Mouse (Mus musculus) inflammation-experienced regulatory T-cells, adult 16 weeks (primary cell): ENCODE measurements around the gene Hspd1. TPM values are rescaled to one million over a fixed set of nuclear protein-coding genes. Genes with fewer than 3 reads are reported as not detected.

Experiments
- polyA plus RNA-seq: library from polyadenylated mRNA; unstranded; fragments of 100-300 nt; shearing (Covaris generic); gene quantifications from one replicate; pipeline ENCODE4 v1.2.1, GENCODE M21; 2017

The Hspd1 gene
- polyA plus RNA-seq: 192 TPM

DNA sequence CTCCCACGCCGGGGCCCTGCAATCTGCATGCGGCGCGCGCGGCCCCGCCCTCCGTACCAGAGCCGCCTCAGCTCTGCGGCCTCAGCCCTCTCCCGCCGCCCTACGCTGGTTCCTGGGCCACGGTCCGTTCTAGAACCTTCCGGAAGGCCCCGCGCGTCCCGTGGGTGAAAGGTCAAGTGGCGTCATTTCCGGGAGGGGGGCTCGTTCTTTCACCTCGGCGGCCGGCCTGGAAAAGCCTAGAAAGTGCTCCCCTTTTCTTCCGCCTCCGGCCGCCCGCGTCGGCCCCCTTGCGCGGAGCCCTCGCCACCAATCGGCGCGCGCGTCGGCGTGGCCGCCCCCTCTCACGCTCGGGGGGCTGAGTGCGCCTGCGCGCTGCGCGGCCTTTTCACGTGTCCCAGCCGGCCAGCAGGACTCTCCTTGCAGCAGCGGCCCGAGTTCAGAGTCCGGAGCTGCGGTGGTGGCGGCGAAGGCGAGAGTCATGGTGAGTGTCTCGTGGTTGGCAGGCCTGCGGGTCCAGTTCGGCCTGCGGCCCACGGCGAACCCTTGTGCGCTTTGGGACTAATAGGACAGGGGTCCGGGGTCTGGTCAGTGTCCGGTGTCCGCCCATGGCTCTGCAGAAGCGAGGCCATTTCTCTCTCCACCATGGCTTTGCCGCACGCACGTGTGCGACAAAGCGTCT, at the start of gene Hspd1, which contains the start of gene Hspe1:
Hspd1 (minus strand) TSS at position 312 of the 679 bp plus-strand sequence.
Hspe1 (plus strand) TSS at position 201 of the 679 bp plus-strand sequence.

DNA sequence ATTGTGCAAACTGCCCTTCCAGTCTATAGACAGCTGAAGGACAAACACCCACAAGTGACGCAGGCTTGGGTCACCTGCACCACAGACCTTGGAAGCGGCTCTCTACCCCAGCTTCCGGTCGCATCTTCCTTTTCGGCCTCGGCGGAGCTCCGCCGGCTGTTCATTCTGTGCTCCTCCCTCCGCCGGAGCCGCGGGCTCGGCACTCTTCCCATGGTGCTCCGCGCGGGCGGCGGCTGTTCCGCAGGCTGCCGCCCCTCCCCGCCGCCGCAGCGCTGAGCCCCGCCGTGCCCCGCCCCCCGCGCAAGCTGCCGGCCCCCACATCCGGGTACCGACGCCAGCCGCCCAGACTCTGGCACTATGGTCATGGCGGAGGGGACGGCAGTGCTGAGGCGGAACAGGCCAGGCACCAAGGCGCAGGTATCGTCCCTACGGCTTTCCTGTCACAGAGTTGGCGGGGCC, 42.9 kb upstream of the Hspd1 start, which contains the start of gene Mob4:
Mob4 (plus strand) TSS at position 289 of the 459 bp plus-strand sequence.

DNA sequence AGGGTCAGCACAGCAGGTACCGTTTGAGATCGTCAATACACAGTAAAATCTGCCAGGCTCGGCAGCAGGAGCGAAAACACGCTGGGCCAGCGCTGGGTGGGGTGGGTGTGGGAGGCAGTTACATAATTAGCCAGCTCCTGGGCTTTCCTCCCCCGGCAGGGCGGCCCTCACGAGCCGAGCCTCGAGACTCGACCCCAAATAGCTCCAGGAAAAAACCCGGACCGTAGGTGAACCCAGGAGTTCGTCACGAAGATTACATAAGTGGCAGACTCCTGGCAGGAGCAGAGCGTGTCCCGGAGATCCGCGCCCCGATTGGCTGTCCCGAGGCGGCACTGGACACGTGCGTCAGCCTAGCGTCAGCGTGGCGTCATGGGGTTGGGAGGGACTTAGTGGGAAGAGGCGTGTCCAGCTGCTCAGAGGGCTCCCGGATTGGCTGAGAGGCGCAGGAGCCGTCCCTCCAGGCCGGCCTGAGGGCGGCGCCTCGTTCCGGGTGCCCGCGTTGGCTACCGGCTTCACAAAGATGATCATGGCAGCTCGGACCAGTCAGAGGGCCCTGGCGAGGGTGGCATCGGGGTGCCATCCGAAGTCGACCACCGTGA, 35.6 kb downstream of the Hspd1 start, which contains the start of gene Coq10b:
Coq10b (plus strand) TSS at position 416 of the 599 bp plus-strand sequence.

Other genes starting within 250 kb of the Hspd1 start
- 391 TPM for gene Ankrd44, start 161.9 kb downstream of the Hspd1 start, polyA plus RNA-seq
- 733 TPM for gene Sf3b1, start 60.8 kb downstream of the Hspd1 start, polyA plus RNA-seq
- gene Coq10b, start 35.5 kb downstream of the Hspd1 start, polyA plus RNA-seq: 24.5 TPM
- gene Hspe1, start 111 bp downstream of the Hspd1 start, polyA plus RNA-seq: 145 TPM
- gene Mob4, start 43.0 kb upstream of the Hspd1 start, polyA plus RNA-seq: 116 TPM
- gene Rftn2, start 138.5 kb upstream of the Hspd1 start, polyA plus RNA-seq: 5.2 TPM
- gene Mars2, start 148.9 kb upstream of the Hspd1 start, polyA plus RNA-seq: 3.4 TPM